Mouse (Mus musculus): ENCODE results near the gene Ccdc69. TPM values are rescaled to one million over a fixed set of nuclear protein-coding genes. Genes with fewer than 3 reads are reported as not detected.
A peak's percentile ranks its signal among the peaks of the same experiment; 100 is the strongest.

Ccdc69 gene
- polyA plus RNA-seq, 1 experiment from 2014 or later, result 0.49 TPM

DNA sequence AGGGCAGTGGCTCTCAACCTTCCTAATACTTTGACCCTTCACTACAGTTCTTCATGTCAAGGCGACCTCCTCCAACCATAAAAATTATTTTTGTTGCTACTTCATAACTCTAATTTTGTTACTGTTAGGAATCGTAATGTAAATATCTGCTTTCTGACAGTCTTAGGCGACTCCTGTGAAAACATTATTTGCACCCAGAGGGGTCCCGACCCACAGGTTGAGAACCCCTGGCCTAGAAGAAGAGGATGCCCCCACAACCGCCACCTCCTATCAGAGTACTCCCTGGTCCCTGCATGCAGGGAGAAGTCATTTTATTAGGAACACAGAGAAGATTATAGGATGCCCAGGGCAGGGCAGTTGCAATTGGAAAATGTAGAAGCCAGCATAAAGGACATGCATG, 6.6 kb downstream of the Ccdc69 start:
- H3K4me3 ChIP-seq, result no peak overlapping the region
- H3K36me3 ChIP-seq, result no peaks in the 10 kb centered on the region
- no peaks in the 10 kb centered on the region for H3K27me3 ChIP-seq
- WGBS, result 93% methylated on average over 5 of the region's 5 CpGs
- no peaks in the 10 kb centered on the region for H3K4me1 ChIP-seq (replicated peaks)
- no peak overlapping the region for H3K4me2 ChIP-seq
- no peak overlapping the region for H3K27ac ChIP-seq (replicated peaks)
- no peaks in the 10 kb centered on the region for H3K9me3 ChIP-seq
- no peak for ATAC-seq (ENCODE audit: low FRiP score, low read depth)
- H3K9ac ChIP-seq, result no peak overlapping the region

GRCm38 (mm10) chr11:55069023-55069422, 8.9 kb downstream of the Ccdc69 start:
- Histone ChIP-seq H3K27me3 (no peaks in the 10 kb centered on the region), H3K4me3 (no peak overlapping the region), H3K4me2 (no peak overlapping the region), H3K27ac (replicated peaks) (no peak overlapping the region), H3K9me3 (no peaks in the 10 kb centered on the region), H3K9ac (no peak overlapping the region), H3K36me3 (no peaks in the 10 kb centered on the region), H3K4me1 (replicated peaks) (no peaks in the 10 kb centered on the region)
- no peak; the same call in 1 of the 2 replicates for ATAC-seq (ENCODE audit: low FRiP score, low read depth)
- 61% methylated on average over 2 of the region's 2 CpGs for WGBS

DNA sequence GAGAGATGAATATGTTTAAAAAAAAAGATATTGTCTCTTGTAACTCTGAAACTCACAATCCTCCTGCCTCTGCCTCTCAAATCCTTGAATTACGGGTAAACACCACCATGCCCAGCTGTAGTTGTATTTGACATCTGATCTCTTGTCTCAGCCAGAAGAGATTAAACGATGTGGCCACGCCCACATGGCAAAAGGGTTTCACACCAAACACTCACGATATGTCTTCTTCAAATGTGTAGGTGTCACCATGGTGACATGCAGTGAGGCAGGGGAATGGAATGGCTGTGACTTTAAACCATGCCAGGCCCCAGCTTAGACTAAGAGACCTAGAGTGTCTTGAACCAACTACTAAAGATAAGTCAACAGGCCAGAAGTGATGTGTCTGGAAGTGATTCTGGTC, 11.0 kb downstream of the Ccdc69 start:
- no peaks in the 10 kb centered on the region for H3K36me3 ChIP-seq
- ATAC-seq (ENCODE audit: low FRiP score, low read depth), result no peak
- WGBS, result 60% methylated on average over 4 of the region's 4 CpGs

DNA sequence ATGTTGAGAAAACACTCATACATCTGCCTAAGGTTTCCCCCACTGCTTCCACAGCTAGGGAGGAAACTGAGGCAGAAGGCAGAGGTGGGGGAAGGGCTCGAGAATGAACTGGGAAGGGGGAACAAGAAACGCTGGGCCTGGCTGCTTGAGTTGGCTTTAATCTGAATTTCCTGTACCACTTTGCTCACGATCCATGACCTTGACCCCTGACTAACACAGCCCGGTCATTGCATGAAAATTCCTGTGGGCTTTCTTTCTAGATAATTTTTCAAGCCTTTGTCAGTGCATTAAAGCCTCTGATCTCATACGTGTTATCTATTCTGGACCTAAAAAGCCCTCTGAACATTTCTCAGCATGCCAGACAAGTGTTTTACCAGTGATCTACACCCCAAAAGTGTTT, 15.1 kb downstream of the Ccdc69 start:
- 59% methylated on average over 5 of the region's 5 CpGs for WGBS
- no peak for ATAC-seq (ENCODE audit: low FRiP score, low read depth)

More for the DNA sequence above, 11.0 kb downstream of the Ccdc69 start:
- Histone ChIP-seq H3K27ac (replicated peaks) (no peak overlapping the region), H3K9me3 (no peaks in the 10 kb centered on the region), H3K4me1 (replicated peaks) (no peaks in the 10 kb centered on the region), H3K27me3 (no peaks in the 10 kb centered on the region), H3K4me2 (no peak overlapping the region), H3K4me3 (no peak overlapping the region), H3K9ac (no peak overlapping the region)

DNA sequence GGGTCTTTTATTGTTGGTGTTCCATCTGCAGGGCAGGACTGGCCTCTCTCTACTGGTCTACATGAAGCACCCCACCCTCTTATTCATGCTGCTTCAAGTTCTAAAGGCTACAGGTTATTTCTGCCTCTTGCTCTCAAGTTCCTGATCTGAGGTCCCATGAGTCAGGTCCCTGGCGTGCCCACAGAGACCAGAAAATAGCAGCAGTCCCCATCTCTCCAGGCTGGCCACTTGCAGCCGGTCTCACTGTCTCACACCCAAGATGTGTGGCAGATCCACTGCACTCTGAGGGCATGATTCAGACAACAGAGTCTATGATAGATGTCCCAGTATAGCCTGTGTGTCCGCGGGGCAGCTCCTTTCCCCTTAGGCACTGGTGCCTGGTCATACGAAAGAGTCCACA, 17.1 kb downstream of the Ccdc69 start:
- no peaks in the 10 kb centered on the region for H3K27me3 ChIP-seq
- H3K4me2 ChIP-seq, result no peak overlapping the region
- no peaks in the 10 kb centered on the region for H3K36me3 ChIP-seq
- no peaks in the 10 kb centered on the region for H3K4me1 ChIP-seq (replicated peaks)
- no peak for ATAC-seq (ENCODE audit: low FRiP score, low read depth)
- 92% methylated on average over 5 of the region's 5 CpGs for WGBS
- H3K9me3 ChIP-seq, result no peaks in the 10 kb centered on the region
- H3K9ac ChIP-seq, result no peak overlapping the region
- H3K4me3 ChIP-seq, result no peak overlapping the region
- no peak overlapping the region for H3K27ac ChIP-seq (replicated peaks)

More for the DNA sequence above, 15.1 kb downstream of the Ccdc69 start:
- H3K4me1 ChIP-seq (replicated peaks), result no peaks in the 10 kb centered on the region
- no peak overlapping the region for H3K9ac ChIP-seq
- H3K4me2 ChIP-seq, result no peak overlapping the region
- no peaks in the 10 kb centered on the region for H3K9me3 ChIP-seq
- no peak overlapping the region for H3K4me3 ChIP-seq
- no peaks in the 10 kb centered on the region for H3K27me3 ChIP-seq
- H3K36me3 ChIP-seq, result no peaks in the 10 kb centered on the region
- H3K27ac ChIP-seq (replicated peaks), result no peak overlapping the region

DNA sequence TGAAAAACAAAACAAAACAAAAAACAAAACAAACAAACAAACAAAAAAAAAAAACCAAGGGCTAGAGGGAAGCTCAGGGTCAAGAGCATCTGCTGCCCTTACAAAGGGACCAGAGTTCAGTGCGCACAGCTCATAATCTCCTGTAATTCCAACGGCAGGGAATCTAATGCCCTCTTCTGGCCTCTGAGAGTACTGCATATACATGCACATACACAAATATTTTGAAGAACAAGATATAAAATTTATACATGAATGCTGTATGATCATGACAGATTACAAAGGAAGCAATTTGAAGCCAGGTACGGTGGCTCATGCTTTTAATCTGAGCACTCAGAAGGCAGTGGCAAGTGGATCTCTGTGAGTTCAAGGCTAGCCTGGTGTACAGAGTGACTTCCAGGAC, 20.4 kb downstream of the Ccdc69 start:
- Histone ChIP-seq H3K4me1 (replicated peaks) (no peaks in the 10 kb centered on the region), H3K36me3 (no peaks in the 10 kb centered on the region), H3K4me3 (no peak overlapping the region), H3K9ac (no peak overlapping the region), H3K27me3 (no peaks in the 10 kb centered on the region), H3K9me3 (no peaks in the 10 kb centered on the region), H3K4me2 (no peak overlapping the region), H3K27ac (replicated peaks) (no peak overlapping the region)
- 87% methylated on average over 3 of the region's 3 CpGs for WGBS
- ATAC-seq (ENCODE audit: low FRiP score, low read depth), result no peak

- no peak for ATAC-seq (ENCODE audit: low FRiP score, low read depth)
- H3K4me2 ChIP-seq, result no peak overlapping the region
- WGBS, result 79% methylated on average over 7 of the region's 7 CpGs
- no peaks in the 10 kb centered on the region for H3K27me3 ChIP-seq
- H3K4me3 ChIP-seq, result no peak overlapping the region
- no peaks in the 10 kb centered on the region for H3K36me3 ChIP-seq
- H3K27ac ChIP-seq (replicated peaks), result no peak overlapping the region
- no peaks in the 10 kb centered on the region for H3K4me1 ChIP-seq (replicated peaks)
- H3K9ac ChIP-seq, result no peak overlapping the region
- no peaks in the 10 kb centered on the region for H3K9me3 ChIP-seq
Observed at GRCm38 (mm10) chr11:55050837-55051510, 27.0 kb downstream of the Ccdc69 start.

- no peak overlapping the region for H3K9ac ChIP-seq
- H3K36me3 ChIP-seq, result no peaks in the 10 kb centered on the region
- H3K9me3 ChIP-seq, result no peaks in the 10 kb centered on the region
- H3K4me3 ChIP-seq, result no peak overlapping the region
- ATAC-seq (ENCODE audit: low FRiP score, low read depth), result no peak
- H3K27ac ChIP-seq (replicated peaks), result no peak overlapping the region
- no peaks in the 10 kb centered on the region for H3K4me1 ChIP-seq (replicated peaks)
- no peak overlapping the region for H3K4me2 ChIP-seq
- H3K27me3 ChIP-seq, result no peaks in the 10 kb centered on the region
- WGBS, result 65% methylated on average over 5 of the region's 5 CpGs
Observed at GRCm38 (mm10) chr11:55046600-55046999, 31.3 kb downstream of the Ccdc69 start.

DNA sequence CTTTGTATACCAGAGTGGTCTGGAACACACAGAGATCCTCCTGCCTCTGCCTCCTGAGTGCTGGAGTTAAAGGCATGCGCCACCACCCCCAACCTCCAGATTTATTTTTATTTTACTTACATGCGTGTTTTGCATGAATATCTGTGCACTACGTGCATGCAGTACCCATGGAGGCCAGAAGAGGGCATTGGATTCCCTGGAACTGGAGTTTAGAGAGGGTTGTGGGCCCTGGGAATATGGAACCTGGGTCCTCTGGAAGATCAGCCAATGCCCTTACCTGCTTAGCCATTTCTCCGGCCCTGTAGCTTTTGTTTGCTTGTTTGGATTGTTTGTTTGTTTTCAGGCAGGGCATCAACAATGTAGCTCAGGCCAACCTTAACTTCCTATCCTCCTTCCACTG, 36.6 kb downstream of the Ccdc69 start:
- H3K9me3 ChIP-seq, result no peaks in the 10 kb centered on the region
- no peaks in the 10 kb centered on the region for H3K36me3 ChIP-seq
- H3K4me3 ChIP-seq, result no peak overlapping the region
- 87% methylated on average over 4 of the region's 4 CpGs for WGBS
- no peak for ATAC-seq (ENCODE audit: low FRiP score, low read depth)
- H3K4me2 ChIP-seq, result no peak overlapping the region
- no peaks in the 10 kb centered on the region for H3K4me1 ChIP-seq (replicated peaks)
- H3K27me3 ChIP-seq, result no peaks in the 10 kb centered on the region; the same call in 1 of the 2 replicates
- no peak overlapping the region for H3K9ac ChIP-seq
- no peak overlapping the region for H3K27ac ChIP-seq (replicated peaks)

DNA sequence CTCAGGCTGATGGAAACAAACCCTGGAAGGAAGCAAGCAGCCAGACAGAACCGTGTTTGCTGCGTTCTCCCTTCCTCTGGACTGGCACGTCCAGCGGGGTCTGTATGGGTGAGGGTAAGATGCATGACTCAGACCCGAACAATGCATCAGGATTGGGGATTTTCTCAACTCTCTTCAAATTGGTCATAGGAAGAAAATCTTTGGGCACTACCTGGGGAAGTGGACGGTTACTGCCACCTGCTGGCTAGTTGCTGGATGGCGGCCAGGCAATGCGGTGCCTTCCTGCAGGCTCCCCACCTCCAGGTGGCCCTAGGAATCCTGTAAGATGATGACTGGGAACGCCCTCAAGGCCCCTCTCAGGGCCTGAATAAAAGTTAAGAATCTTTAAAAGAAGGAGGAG, 38.3 kb downstream of the Ccdc69 start:
- no peak overlapping the region for H3K27ac ChIP-seq (replicated peaks)
- H3K9ac ChIP-seq, result no peak overlapping the region
- H3K9me3 ChIP-seq, result no peaks in the 10 kb centered on the region
- H3K27me3 ChIP-seq, result peaks cover 4% of the 10 kb centered on the region; the same call in 1 of the 2 replicates
- no peak overlapping the region for H3K4me3 ChIP-seq
- H3K4me1 ChIP-seq (replicated peaks), result no peaks in the 10 kb centered on the region
- H3K4me2 ChIP-seq, result no peak overlapping the region
- 13% methylated on average over 9 of the region's 9 CpGs for WGBS
- no peaks in the 10 kb centered on the region for H3K36me3 ChIP-seq
- ATAC-seq (ENCODE audit: low FRiP score, low read depth), result peak; percentile 51

- no peak overlapping the region for H3K27ac ChIP-seq (replicated peaks)
Observed at GRCm38 (mm10) chr11:55036601-55037000, 41.3 kb downstream of the Ccdc69 start.

GRCm38 (mm10) chr11:55033040-55033660, 44.8 kb downstream of the Ccdc69 start, which contains the start of gene Anxa6:
Gene Anxa6 (minus strand): TSS chr11:55033445.
- peak; percentile 88 for ATAC-seq (ENCODE audit: low FRiP score, low read depth)
- 0 out of 2 replicates have a peak within 1 kb of the TSS, but pooled peaks have one; percentile 60 for H3K27ac ChIP-seq (replicated peaks)
- WGBS, result 1% methylated on average over 41 of the region's 41 CpGs

More at GRCm38 (mm10) chr11:55036601-55037000, 41.3 kb downstream of the Ccdc69 start:
- peaks cover 8% of the 10 kb centered on the region for H3K27me3 ChIP-seq
- H3K36me3 ChIP-seq, result no peaks in the 10 kb centered on the region
- 50% methylated on average over 2 of the region's 3 CpGs for WGBS
- no peak overlapping the region for H3K4me3 ChIP-seq
- no peak overlapping the region for H3K4me2 ChIP-seq
- no peaks in the 10 kb centered on the region for H3K9me3 ChIP-seq
- peaks cover 20% of the 10 kb centered on the region for H3K4me1 ChIP-seq (replicated peaks)
- H3K9ac ChIP-seq, result no peak overlapping the region
- ATAC-seq (ENCODE audit: low FRiP score, low read depth), result no peak

More at GRCm38 (mm10) chr11:55033040-55033660, 44.8 kb downstream of the Ccdc69 start, which contains the start of gene Anxa6:
- Histone ChIP-seq H3K4me1 (replicated peaks) (peaks cover 27% of the 10 kb centered on the region), H3K27me3 (peaks cover 8% of the 10 kb centered on the region; the same call in 1 of the 2 replicates), H3K9ac (peak within 1 kb of the TSS; percentile 64), H3K9me3 (no peaks in the 10 kb centered on the region), H3K4me2 (peak within 1 kb of the TSS; percentile 98), H3K36me3 (no peaks in the 10 kb centered on the region), H3K4me3 (peak within 1 kb of the TSS; percentile 65)
